Mouse (Mus musculus): ENCODE data around the gene Spaar.

Gene Spaar

DNA sequence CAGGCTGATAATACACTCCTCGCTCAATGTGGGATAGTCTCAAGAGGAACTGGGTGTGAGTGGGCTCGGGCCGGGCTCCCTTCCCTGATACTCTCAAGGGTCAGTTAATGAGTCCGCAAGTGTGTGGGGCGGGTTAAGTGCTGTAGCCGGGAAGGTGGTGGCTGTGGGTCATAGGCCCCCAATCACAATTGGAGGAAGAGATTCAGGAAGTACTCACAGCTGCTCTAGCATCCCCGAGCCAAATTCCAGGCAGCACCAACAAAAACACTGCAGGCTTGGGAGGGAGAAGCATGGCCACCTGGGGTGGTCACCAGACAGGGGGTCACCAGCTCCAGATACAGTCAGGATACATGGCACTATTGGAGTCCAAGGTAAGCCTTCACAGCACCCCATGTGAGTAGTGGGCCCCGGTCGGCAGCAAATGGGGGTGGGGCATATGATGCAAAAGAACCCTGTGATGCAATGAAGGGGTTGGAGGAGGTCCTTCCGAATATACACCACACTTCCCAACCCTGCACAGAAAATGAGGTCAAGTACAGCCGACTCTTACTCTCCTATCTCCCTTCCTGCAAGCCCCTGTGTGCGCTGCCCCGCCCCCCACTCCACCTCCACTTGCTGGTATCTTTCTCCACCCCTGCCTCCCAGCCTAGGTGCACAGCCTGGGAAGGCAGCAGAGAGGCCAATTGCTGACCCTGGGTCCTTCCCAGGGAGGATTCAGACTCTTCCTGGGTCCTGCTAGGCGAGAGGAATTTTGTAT is at the start of gene Spaar:
Gene Spaar (plus strand): TSS at position 241 of the 757 bp plus-strand sequence.
- no peak for DNase-seq (ENCODE audit: low spot score in 2 of 2)

DNA sequence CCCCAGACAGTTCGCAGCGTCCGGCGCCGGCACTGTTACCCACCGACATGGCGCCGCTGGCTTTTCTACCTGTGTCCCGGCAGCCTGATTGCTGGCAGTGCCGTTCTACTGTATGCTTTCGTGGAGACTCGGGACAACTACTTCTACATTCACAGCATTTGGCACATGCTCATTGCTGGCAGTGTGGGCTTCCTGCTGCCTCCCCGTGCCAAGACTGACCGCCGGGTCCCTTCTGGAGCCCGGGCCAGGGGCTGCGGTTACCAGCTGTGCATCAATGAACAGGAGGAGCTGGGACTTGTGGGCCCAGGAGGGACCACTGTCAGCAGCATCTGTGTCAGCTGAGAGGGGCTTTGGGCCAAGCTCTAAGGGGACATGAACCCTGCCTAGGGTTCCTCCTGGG is 39.8 kb upstream of the Spaar start:
- DNase-seq (ENCODE audit: low spot score in 2 of 2): no peak

DNA sequence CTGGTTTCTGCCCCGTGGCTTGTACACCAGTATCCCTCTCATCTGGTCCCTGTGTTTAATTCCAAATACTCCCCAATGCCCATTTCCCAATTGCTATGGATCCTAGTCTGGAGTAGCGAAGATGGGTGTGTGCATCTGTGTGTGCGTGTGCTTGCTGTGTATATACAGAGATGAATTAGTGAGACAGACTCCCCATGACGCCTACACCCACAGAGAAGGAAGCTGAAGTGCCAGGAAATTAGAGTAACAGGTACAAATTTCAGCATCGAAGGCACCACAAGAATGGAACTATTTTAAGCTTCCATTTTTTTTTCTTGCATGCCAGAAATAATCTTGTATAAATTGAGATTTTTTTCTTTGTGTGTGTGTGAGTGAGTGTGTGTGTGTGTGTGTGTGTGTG is 38.8 kb upstream of the Spaar start:
- DNase-seq (ENCODE audit: low spot score in 2 of 2): no peak

DNA sequence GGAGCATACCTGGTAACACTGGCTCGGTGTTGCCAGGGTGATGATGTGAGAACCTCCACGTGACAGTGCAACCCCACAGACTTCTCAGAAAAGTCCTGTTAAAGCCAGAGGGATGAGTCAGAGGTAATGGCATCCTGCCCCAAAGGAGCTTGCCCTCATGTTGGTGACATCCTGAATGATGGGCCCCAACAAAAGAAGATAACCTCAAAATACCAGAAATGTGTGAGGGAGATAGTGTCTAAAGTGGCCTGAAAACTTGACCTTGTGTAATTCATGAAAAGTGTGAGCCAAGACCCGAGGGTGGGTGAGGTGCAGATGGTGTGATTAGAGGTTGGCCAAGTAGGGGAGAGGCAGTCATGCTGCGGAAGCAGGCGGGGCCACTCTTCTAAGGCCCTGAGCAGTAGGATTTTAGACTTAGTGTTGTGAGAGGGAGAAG is 36.0 kb upstream of the Spaar start:
- DNase-seq (ENCODE audit: low spot score in 2 of 2): no peak

DNA sequence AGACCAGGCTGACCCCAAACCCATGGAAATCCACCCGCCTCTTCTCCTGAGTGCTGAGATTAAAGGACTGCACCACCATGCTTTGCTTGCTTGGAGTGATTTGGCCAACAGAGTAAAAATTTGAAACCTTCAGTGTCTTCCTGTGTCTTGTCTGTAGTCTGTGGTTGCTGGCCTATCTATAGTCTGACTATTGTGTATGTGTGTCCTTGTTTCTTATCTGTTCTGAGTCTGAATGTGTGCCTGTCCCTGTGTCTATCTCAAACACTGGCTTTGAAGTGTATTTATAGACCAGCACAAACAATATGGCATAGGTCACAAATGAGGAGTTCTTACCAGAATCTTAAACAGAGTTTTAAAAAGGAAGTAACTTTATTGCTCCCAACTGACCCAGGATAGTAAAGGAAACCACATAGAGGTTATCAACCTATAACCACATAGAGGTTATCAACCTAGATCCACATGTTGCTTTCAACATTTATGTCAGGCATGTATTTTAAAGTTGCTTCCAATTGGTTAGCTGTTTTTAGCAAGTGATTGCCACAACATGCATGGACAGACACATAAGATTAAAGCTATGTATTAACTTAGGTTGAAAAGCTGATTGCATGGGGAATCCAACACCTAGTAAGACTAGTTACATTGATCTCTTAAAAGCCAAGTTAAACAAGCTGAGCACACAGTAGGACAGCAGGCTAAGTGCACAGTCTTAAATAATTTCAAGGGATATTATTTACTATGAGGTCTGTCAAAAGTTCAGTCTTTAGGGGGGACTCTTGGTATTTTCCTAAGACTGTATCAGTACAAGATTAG is 35.2 kb upstream of the Spaar start:
- DNase-seq (ENCODE audit: low spot score in 2 of 2): no peak

DNA sequence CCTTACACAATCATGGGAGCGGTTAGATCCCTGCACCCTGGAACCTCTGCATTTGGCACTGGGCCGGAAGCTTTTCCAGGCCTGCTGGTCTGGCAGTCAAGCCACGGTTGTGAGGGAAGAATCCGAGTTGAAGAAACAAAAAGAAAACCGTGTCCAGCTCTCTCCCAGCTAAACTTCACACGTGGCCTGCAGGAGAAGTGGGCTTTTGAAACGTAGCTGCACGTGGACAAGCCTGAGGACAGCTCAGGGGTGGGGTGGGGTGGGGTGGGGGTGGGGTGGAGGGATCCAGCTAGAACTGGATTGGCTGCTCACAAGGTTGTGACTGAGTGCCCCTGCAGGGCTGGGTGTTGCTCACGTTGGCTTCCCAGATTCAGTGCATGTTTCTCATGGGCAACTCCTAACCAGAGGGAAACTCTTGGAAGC is 34.6 kb upstream of the Spaar start:
- no peak for DNase-seq (ENCODE audit: low spot score in 2 of 2)

DNA sequence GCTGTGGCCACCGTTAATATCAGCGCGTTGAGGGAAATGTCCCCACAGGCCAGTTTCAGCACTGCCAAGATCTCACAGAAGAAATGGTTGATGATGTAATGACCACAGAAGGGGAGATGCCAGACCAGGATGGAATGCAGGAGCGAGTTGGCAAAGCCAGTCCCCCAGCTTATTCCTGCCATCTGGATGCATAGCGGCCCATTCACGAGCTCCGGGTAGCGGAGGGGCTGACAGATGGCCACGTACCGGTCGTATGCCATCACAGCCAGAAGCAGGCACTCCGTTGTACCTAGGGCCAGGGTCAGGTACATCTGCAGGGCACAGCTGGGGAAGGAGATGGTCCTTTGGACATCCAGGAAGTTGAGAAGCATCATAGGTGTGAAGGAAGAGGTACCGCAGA is 33.3 kb upstream of the Spaar start:
- no peak for DNase-seq (ENCODE audit: low spot score in 2 of 2)

DNA sequence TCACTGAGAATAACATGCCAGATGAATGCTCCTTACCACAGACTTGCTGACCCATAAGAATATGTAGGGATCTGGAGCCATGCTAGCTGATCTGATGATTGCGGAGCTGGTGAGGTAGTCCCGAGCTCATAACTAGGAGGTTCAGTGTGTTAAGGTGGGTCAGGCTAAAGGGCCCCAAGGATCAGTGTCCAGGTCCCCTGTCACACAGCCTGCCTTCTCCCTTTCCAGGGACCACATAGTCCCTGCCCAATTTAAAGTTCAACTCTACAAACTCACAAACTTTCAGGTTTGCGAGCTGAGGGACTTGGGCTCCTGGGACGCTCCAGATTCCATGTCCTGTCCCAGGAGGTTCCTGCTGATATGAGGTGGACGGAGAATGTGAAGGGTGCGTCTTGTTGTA is 29.1 kb upstream of the Spaar start, which contains the start of gene Olfr70:
Gene Olfr70 (minus strand): TSS at position 101 of the 400 bp plus-strand sequence.
- DNase-seq (ENCODE audit: low spot score in 2 of 2): no peak

DNA sequence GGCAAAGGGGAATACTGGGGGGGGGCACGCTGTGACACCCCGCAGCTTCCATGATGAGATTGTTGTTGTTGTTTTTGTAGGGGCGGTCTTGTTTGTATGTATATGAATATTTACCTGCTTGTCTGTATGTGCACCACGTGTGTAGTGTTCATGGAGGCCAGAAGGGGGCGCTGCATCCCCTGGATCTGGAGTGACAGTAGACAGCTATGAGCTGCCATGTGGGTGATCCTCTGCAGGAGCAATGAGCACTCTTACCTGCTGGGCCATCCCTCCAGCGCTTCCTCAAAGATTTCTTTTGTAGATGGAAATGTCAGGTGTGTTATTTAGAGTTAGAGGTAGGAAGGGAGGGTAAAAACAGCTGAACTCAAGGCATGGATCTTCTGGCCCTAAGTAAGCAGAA is 26.4 kb upstream of the Spaar start:
- no peak for DNase-seq (ENCODE audit: low spot score in 2 of 2)

DNA sequence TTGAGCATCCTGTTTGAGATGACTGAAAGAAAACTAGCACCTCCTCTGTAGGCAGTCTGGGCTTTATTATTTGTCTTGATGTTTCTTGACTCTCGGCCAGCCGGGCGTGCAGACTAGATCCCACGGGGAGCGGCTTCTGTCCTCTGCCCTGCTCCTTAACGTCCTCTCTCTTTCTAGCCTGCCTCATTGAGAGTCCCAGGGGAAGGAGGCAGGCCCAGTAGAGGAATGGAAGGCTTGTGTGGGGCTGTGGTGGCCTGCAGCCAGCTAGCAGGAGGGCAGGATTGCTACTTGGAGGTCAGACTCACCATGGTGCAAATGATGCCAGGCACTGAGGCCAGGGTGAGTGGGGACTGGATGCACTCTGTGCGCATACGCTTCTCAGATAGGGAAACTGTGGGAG is 26.0 kb upstream of the Spaar start:
- no peak for DNase-seq (ENCODE audit: low spot score in 2 of 2)

DNA sequence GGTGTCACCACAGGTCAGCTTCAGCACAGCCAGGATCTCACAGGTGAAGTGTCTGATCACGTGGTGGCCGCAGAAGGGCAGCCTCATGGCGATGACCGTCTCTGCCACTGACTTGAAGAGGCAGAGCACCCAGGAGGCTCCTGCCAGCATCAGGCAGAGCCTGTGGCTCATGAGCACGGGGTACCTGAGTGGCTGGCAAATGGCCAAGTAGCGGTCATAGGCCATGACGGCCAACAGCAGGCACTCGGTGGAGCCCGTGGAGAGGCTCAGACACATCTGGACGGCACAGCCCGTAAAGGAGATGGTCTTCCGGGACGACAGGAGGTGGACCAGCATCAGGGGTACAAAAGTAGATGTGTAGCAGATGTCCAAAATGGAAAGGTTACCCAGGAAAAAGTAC is 23.8 kb upstream of the Spaar start:
- DNase-seq (ENCODE audit: low spot score in 2 of 2): no peak

DNA sequence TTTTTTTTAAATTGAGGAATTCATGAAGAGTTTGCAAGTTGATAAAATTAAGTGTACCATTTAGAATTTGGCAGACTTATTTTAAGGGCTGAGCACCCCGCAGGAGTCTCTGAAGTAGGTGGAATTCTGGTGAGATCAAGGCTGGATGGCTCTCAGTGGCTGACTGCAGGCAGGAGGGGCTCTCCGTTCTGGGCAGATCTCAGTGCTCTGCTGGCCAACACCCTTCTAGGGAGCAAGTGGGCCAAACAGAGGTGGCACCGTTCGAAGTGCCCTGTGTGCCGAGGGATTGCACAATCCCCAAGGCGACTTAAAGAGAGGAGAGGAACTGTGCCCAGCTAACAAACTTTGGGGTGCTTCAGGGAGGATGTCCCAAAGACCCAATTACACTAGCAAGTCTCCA is 20.0 kb upstream of the Spaar start, which contains the start of gene Olfr71:
Gene Olfr71 (minus strand): TSS at position 387 of the 400 bp plus-strand sequence.
- no peak for DNase-seq (ENCODE audit: low spot score in 2 of 2)

DNA sequence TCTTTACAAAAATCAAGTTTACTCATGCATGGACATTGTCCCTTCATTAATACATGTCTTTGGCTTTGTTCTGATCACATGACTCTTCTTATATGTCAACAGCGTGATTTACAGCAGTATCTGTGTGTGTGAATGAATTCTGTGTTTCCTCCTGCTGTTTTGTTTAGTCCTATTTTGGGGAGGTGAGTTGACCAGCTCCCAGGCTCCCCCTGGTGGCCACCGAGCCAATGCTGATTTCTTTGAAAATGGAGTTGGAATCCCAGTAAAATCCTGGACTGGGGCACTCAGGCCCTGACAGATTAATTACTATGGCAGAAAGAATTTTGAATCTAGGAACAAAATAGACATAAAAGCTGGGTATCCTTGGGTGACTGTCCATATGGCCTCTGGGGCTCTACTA is 18.0 kb upstream of the Spaar start:
- peak; percentile 62 to 66 for DNase-seq (ENCODE audit: low spot score in 2 of 2)

DNA sequence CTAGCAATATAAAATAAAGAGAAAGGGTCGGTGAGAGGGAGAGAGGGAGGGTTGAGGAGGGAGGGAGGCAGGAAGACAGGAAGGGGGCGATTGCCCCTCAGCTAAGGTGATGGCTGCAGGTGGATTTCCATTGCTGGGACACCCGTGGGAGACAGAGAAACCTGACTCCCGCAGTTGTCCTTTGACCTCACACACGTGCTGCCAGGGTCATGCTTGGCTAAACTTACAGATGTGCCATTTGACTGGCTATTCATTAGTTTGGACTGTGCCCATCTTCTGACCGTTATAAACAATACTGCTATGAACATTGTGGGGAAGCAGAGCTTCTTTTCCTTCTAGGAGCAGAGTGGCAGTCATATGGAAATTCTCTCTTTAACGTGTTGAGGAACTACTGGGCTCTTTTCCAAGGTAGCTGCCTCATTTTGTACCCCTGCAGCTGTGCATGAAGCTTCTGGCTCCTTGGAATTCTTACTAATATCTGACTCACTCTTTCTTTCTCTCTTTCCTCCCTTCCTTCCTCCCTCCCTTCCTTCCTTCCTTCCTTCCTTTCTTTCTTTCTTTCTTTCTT is 16.1 kb upstream of the Spaar start:
- DNase-seq (ENCODE audit: low spot score in 2 of 2): no peak

DNA sequence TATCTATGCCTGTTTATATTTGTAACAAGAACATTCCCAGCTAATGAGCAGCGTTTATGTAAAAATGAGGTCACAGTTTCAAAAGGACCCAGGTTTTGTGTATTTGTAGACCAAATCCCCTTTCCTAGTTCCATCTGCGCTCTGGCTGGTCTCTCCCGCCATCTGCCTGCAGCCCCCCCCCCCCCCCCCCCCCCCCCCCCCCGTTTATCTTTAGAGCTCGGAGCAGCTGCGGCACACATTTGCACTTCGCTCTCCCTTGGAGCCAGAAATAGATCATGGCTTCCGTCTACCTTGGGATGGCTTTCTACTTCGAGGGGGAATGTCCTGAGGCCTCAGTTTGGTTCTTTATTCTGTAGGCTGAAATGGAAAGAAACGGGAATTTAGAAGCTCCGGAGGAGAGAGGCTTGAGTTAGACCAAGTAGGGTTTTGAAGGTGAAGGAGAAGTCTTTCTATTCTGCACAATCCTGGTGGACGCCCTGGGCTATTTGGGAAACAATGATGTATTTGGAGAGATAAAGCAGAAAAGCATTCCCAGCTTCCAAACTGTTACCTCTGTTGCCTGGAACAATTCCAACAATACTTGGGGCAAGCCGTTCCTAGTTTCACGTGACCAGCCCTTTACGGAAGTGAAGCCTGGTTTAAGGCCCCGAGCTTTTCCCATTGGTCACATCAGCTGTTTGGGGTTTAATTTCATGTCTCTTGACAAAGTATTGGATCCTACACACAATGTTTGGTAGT is 9.2 kb upstream of the Spaar start:
- no peak for DNase-seq (ENCODE audit: low spot score in 2 of 2)

DNA sequence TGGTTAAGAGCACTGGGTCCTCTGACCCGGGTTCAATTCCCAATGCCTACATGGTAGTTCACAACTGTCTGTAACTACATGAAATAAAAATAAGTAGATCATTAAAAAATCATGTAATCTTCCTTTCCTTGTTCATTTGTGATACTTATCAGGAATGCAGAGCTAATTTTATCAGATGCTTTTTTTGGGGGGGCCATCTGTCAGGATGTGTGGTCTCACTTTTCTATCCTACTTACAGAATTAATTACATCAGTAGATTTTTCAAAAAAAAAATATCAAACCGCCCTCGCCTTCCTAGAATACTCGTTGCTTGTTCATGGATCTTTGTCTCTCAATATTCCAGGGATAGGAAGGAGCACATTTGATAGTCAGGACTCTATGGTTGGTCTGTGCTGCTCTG is 7.6 kb upstream of the Spaar start:
- DNase-seq (ENCODE audit: low spot score in 2 of 2): no peak

DNA sequence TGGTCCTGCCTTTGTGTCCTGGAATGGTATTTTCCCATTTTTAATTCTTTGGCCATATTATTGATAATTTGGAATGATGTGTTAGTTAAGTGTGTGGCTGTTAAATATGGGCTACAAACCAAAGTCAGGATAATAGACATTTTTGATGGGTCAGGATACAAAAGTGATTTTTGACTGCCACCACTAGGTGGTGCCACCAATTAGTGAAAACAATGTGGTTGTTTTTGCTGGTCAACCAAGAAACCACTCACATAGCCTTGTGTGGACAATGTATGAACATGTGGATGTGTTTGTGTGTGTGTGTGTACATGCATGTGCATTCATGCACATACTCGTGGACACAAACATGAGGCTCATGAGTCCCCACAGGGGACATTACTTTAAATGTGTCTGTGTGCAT is 5.1 kb upstream of the Spaar start:
- DNase-seq (ENCODE audit: low spot score in 2 of 2): no peak

DNA sequence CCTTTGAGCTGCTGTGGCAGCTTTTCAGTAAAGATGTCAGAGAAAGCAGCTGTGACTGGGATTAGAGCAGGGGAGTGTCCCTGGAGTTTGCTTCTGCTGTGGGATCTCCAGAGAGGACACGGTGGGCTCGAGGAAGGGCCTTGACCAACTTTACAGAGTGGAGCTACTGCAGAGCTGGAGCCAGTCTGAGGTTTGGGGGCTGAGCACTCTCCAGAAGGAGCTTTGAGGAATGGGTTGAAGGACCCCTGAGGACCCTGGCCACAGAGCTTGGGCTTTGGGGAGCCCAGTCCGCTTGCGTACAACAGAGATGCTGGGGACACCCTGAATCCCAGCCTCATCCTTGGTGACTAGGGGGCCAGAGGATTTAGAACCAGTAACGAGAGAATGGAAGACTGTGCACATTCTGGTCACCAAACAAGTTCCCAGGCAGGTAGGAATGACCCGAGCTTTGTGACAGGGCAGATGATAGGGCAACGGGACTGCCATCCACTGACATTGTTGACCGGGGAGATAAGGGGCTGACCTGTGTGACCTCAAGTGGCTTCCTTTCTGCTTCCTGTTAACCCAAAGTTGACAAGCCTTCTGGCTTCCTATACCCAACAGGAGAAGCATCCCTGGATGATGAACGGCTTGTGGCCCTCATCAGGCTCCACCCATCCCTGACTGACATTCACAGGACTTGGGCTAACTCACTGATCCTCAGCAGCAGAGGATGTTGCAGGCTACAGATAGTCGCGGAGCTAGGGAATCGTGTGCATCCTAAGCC is 3.4 kb upstream of the Spaar start:
- DNase-seq (ENCODE audit: low spot score in 2 of 2): no peak

DNA sequence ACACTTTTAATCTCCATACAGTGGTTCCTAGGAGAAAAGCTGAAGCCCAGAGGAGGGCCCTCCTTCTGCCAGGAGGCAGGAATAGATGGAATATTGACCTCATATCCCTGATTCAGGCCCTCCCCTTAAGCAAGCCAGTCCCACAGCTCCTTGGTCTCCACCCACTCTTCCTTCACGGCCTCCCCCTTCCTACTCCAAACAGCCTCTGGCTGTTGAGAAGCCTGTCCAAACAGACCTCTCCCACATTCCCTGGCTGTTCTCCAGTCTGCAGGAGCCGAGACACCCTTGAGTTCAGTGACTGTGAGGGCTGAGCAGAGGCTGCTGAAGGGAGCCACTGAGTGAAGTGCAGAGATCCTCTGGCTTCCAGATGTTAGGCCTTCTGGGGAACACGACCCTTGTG is 2.8 kb upstream of the Spaar start, which contains the start of gene Hrct1:
Gene Hrct1 (plus strand): TSS at position 194 of the 400 bp plus-strand sequence.
- DNase-seq (ENCODE audit: low spot score in 2 of 2): peak in 1 of 2 experiments; percentile 36

DNA sequence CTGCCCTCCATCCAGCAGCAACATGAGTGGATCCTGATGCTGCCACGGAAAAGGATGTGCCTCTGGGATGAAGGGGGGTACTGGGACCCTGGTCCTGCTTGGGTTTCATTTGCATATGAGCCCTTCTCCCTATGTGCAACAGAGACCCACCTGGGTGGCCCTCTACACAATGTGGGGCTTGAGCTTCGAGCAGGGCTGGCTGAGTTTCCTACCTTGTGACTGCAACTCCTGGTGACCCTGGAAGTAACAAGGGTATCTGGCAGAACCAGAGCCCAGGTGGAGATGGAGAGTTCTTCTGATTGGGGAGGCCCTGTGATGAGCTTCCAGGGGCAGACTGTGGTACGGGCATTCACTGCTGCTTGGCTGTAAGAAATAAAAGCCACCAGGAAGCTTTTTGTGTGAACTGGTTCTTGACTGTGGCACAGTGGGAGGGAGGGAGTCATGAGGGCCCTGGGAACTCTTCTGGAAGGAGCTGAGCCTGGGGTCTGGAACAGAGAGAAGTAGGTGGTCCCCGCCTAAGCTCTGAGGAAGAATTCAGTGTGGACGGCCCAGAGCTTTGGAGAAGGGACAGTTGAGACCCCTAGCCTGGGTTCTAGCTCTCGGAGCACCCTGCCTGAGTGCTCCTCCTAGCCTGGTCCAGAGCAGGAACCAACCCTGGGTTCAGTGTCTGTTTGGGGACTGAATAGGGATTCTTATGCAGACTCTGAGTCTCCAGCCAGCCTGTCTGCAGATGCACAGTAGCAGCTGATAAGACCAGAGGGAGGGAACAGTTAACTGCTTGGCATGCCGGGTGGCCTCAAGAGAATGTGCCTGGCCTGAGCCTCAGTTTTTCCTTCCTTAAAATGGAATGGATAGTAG is 1.9 kb upstream of the Spaar start:
- no peak for DNase-seq (ENCODE audit: low spot score in 2 of 2)

Measured in right cerebral cortex, postnatal 36 days (tissue).